Mouse (Mus musculus): ENCODE measurements at regions not wholly inside any gene's neighbourhood (a gene's known extent, or its start where the extent isn't known, plus 50 kb on each side); places are given as distances from the start of the nearest gene placed in this dataset.

- in situ Hi-C loops (cut with MboI; ENCODE audit: low pct_unique_long_range_greater_than_20kb) = no loop called here
- ChIA-PET POLR2A (no interaction called here), CTCF (no interaction called here)
- DNase-seq (ENCODE audit: low read depth, low spot score) (no peak), ATAC-seq (no peak)
- no peak for TF ChIP-seq CTCF (IDR thresholded peaks at IDR 0.05)
- H3K27me3 ChIP-seq = no peaks in the 10 kb centered on the region
Observed at GRCm38 (mm10) chr3:103463760-103464159, 111.3 kb upstream of the Syt6 start.

DNA sequence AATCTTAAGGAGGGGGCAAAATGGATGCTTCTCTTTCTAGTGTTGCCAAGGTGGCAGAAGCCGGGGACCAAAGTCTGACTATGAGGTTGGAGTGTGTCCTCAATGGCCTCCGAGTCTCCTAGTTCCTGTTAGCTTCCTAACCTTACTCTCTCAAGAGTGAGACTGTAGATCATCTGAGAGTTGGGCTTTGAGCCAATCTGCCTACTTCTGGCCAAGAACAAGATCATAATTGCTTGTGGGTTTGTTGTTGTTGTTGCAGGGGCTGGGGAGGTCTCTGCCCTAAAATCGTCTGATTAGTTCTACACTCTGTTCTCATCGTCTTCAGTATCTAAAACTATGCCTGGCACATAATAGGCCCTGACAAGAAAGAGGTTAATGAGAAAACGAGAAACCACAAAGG, 110.8 kb upstream of the Syt6 start:
- in situ Hi-C loops (cut with MboI; ENCODE audit: low pct_unique_long_range_greater_than_20kb) = no loop called here
- no peak for DNase-seq (ENCODE audit: low read depth, low spot score)
- ATAC-seq = no peak
- ChIA-PET POLR2A (no interaction called here), CTCF (no interaction called here)
- no peaks in the 10 kb centered on the region for H3K27me3 ChIP-seq
- TF ChIP-seq CTCF (IDR thresholded peaks at IDR 0.05) = no peak

DNA sequence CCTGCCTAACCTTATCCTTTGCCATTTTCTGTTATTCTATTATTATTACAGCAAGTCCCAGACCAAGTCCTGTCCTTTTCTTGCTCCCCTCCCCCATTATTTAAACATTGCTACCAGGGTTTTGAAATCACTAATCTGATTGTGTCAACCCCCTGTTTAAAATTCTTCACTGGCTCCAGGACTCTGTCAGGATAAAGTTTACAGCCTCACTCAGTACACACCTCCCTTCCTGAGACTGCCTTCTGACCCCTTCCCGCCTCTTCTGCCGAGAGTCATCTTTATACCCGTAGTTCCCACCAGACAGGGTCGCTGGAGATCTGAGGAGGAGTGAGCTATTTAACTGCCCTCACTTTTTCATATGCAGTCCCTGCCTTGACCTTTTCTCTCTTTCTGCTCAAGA, 110.3 kb upstream of the Syt6 start:
- no peaks in the 10 kb centered on the region for H3K27me3 ChIP-seq
- TF ChIP-seq CTCF (IDR thresholded peaks at IDR 0.05) = no peak
- DNase-seq (ENCODE audit: low read depth, low spot score) = no peak
- ChIA-PET POLR2A (no interaction called here), CTCF (no interaction called here)
- in situ Hi-C loops (cut with MboI; ENCODE audit: low pct_unique_long_range_greater_than_20kb) = no loop called here
- no peak for ATAC-seq

GRCm38 (mm10) chr3:103465132-103465690, 109.8 kb upstream of the Syt6 start:
- DNase-seq (ENCODE audit: low read depth, low spot score) = no peak
- no peaks in the 10 kb centered on the region for H3K27me3 ChIP-seq
- no peak for ATAC-seq
- no peak for TF ChIP-seq CTCF (IDR thresholded peaks at IDR 0.05)
- ChIA-PET POLR2A (no interaction called here), CTCF (interaction anchor here (1.0 kb wide), 1 partner anchor 228 kb away, joined by 3 read pairs; no protein-coding TSS in a partner anchor)
- in situ Hi-C loops (cut with MboI; ENCODE audit: low pct_unique_long_range_greater_than_20kb) = no loop called here

DNA sequence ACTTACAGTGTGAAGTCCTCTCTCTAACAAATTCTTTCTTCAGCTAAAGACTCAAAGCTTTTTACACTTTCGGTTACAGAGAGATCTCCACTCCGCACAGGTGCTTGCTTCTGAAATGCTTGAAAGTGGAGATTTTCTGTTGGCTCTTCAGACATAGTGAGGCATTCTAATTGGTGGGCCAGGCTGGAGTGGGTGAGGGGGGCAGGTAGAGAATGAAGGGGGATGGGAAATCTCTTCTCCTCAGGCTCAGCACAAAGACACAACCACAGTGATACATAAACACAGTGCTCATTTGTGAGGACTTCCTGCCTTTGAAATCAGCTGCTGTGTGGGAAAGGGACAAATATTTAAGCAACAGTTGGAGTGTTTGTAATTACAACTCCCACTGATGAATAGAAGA, 109.1 kb upstream of the Syt6 start:
- in situ Hi-C loops (cut with MboI; ENCODE audit: low pct_unique_long_range_greater_than_20kb) = no loop called here

DNA sequence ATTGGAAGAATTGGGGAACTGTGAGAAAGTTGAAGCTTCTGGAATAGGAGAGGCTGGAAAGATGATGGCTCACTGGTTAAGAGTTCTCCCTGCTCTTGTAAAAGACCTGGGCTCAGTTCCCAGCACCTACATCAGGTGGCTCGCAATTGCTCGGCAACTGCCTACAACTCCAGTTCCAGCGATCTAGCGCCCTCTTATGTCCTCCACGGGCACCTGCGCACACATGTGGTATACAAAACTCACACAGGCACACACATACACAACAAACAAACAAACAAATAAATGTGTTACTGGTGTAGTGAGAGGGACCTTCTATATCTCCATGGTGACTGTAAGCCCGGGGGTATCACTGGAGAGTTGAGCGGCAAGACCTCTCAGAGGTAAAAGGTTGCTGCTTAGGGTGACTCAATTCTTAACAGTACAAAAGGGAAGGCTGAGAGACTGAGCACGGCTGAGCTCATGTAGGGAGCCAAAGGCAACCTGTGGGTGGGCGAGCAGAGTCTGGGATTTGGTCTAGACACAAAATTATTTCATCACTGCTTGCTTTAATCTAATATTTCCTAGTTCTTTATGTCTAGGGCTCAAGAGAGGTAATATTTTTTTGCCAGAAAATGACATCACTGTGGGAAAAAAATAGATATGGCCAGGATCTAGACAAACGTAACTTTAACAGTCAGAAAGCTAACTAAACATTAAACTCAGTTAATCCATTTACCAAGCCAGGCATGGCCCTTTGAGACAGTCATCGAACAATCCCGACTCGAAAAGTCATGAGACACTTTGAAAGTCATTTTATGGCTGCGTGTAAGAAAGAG, 104.2 kb upstream of the Syt6 start:
- H3K27me3 ChIP-seq = no peaks in the 10 kb centered on the region

More for the DNA sequence above, 109.1 kb upstream of the Syt6 start:
- H3K27me3 ChIP-seq = no peaks in the 10 kb centered on the region
- ChIA-PET CTCF (interaction anchor here (1.0 kb wide), 1 partner anchor 227 kb away, joined by 3 read pairs; no protein-coding TSS in a partner anchor), POLR2A (no interaction called here)
- TF ChIP-seq CTCF (IDR thresholded peaks at IDR 0.05) = no peak
- ATAC-seq (no peak), DNase-seq (ENCODE audit: low read depth, low spot score) (no peak)

DNA sequence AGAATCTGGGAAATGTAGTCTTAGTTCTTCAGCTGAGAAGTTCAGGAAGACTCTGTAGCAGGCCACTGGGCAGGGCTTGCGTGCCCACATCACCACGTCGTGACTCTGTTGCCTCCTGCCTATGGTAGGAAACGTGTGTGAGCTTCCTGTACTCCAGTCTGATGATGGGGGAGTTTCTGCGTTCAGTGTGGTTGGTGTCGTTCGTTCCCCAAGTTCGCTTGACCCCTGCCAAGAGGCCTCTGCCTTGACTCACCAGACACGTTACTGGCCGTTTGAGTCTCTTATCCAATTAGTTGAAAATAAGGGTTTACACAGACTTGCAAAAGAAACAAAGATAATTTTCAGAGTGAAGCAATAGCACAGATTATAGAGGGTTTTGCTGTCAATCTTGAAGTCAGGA, 102.4 kb upstream of the Syt6 start:
- no peak for ATAC-seq
- POLR2A ChIA-PET = no interaction called here
- DNase-seq (ENCODE audit: low read depth, low spot score) = no peak

More for the DNA sequence above, 104.2 kb upstream of the Syt6 start:
- peak; percentile 98 for DNase-seq (ENCODE audit: low read depth, low spot score)
- CTCF ChIA-PET = interaction anchor here (0.8 to 1.8 kb wide), 5 partner anchors 13 to 269 kb away, joined by 3 to 4 read pairs (median 3); partner anchors contain the start of gene Olfml3
- POLR2A ChIA-PET = no interaction called here
- peak; percentile 63 for TF ChIP-seq CTCF (IDR thresholded peaks at IDR 0.05)
- ATAC-seq = peak; percentile 60
- in situ Hi-C loops (cut with MboI; ENCODE audit: low pct_unique_long_range_greater_than_20kb) = no loop called here

DNA sequence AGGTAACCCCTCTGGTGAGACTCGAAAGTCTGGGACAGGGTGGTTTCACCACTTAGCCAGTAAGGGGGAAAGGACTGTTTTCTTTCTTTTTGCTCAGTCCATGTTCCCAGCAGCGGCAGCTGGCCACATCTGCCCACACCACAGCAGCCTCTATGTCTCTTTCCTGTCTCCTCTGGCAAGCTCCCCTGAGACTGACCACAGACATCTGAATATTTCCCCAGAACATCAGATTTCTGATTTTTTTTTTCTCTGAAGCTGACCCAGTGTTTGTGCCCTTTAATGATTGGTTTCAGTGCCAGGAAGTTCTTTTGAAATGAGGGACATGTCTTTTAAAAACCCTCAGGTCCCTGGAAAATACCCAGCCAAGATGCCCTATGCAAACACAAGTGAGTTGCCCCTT, 101.7 kb upstream of the Syt6 start:
- no peak for TF ChIP-seq CTCF (IDR thresholded peaks at IDR 0.05)
- CTCF ChIA-PET = interaction anchor here (1.1 to 1.3 kb wide), 3 partner anchors 11 to 35 kb away, joined by 3 to 4 read pairs (median 4); no protein-coding TSS in a partner anchor
- in situ Hi-C loops (cut with MboI; ENCODE audit: low pct_unique_long_range_greater_than_20kb) = no loop called here
- DNase-seq (ENCODE audit: low read depth, low spot score) (no peak), ATAC-seq (no peak)
- no peaks in the 10 kb centered on the region for H3K27me3 ChIP-seq
- POLR2A ChIA-PET = interaction anchor here (0.6 kb wide), 1 partner anchor 15 kb away, joined by 5 read pairs; no protein-coding TSS in a partner anchor

More for the DNA sequence above, 102.4 kb upstream of the Syt6 start:
- CTCF ChIA-PET = interaction anchor here (1.3 kb wide), 2 partner anchors 11 to 34 kb away, joined by 3 to 4 read pairs; no protein-coding TSS in a partner anchor
- in situ Hi-C loops (cut with MboI; ENCODE audit: low pct_unique_long_range_greater_than_20kb) = no loop called here
- H3K27me3 ChIP-seq = no peaks in the 10 kb centered on the region
- no peak for TF ChIP-seq CTCF (IDR thresholded peaks at IDR 0.05)

- ATAC-seq = no peak
- in situ Hi-C loops (cut with MboI; ENCODE audit: low pct_unique_long_range_greater_than_20kb) = no loop called here
- no peaks in the 10 kb centered on the region for H3K27me3 ChIP-seq
- ChIA-PET POLR2A (no interaction called here), CTCF (no interaction called here)
- no peak for DNase-seq (ENCODE audit: low read depth, low spot score)
- no peak for TF ChIP-seq CTCF (IDR thresholded peaks at IDR 0.05)
Observed at GRCm38 (mm10) chr3:103479845-103480543, 95.0 kb upstream of the Syt6 start.

GRCm38 (mm10) chr3:103480676-103481075, 94.4 kb upstream of the Syt6 start:
- in situ Hi-C loops (cut with MboI; ENCODE audit: low pct_unique_long_range_greater_than_20kb) = no loop called here
- ChIA-PET POLR2A (no interaction called here), CTCF (no interaction called here)
- DNase-seq (ENCODE audit: low read depth, low spot score) = no peak
- no peak for TF ChIP-seq CTCF (IDR thresholded peaks at IDR 0.05)
- no peaks in the 10 kb centered on the region for H3K27me3 ChIP-seq
- ATAC-seq = no peak

DNA sequence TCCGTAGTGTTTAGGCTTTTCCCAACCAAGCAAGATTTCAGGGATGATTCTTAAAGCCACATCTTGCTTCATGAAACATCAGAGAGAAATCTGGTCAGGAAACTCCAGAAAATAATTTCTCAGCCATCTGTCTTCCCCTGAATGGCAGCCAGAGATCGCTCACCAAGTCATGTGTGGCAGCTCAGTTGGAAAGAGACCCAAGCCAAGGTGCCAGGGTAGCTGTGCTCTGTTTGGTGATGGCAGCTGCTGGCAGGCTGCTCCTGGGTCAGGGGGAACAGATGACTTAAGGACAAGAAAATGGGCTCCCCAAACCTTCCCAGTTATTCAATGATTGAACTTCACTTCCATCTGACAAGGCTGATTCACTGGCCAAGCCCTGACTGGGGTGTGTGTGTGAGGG, 91.7 kb upstream of the Syt6 start:
- in situ Hi-C loops (cut with MboI; ENCODE audit: low pct_unique_long_range_greater_than_20kb) = no loop called here

More for the DNA sequence above, 91.7 kb upstream of the Syt6 start:
- no peak for TF ChIP-seq CTCF (IDR thresholded peaks at IDR 0.05)
- ATAC-seq (no peak), DNase-seq (ENCODE audit: low read depth, low spot score) (no peak)
- ChIA-PET POLR2A (interaction anchor here (1.2 kb wide), 1 partner anchor 10 kb away, joined by 4 read pairs; no protein-coding TSS in a partner anchor), CTCF (interaction anchor here (1.0 to 1.3 kb wide), 3 partner anchors 10 to 52 kb away, joined by 3 read pairs; no protein-coding TSS in a partner anchor)
- H3K27me3 ChIP-seq = no peaks in the 10 kb centered on the region

All from Patski (cell line).